Mouse (Mus musculus): ENCODE data around the gene Gm21987. TPM values are rescaled to one million over a fixed set of nuclear protein-coding genes. Genes with fewer than 3 reads are reported as not detected.

The Gm21987 gene
- total and polyA plus RNA-seq, 2 experiments = not detected

DNA sequence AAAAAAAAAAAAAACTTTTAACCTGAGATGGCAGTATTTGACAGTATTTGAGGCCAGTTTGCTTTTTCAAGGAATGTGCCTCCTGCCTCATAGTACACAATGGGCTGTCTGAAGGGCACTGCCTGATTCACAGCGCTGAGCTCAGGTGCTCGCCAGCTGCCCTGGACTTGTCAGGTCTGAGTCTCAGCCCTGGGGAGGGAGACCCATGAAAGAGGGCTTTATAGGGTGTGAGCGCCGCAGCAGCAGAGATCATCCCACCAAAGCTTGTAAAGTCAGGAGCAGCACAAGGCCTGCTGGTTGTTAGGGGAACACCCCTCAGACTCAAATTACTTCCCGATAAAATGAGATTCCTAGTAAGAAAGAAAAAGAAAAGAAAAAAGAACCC is 39.6 kb upstream of the Gm21987 start:
- no peak for DNase-seq (ENCODE audit: extremely low read depth, low read depth, low spot score)
- Histone ChIP-seq H3K36me3 (ENCODE audit: control insufficient read depth, insufficient read depth, low read length) (no peaks in the 10 kb centered on the region), H3K27me3 (ENCODE audit: control insufficient read depth, insufficient read depth, low read length) (no peaks in the 10 kb centered on the region), H3K4me3 (ENCODE audit: insufficient read depth, low read depth, low read length) (no peak overlapping the region), H3K79me2 (ENCODE audit: control insufficient read depth, insufficient read depth, low read length) (no peaks in the 10 kb centered on the region), H3K27ac (replicated peaks; ENCODE audit: insufficient read depth, low read depth, low read length) (no peak overlapping the region), H3K4me1 (ENCODE audit: control insufficient read depth, insufficient read depth, low read length) (no peaks in the 10 kb centered on the region; the same call in 1 of the 2 replicates), H3K9ac (ENCODE audit: low read depth, low read length) (no peak overlapping the region)
- 81% methylated on average over 5 of the region's 5 CpGs for WGBS
- TF ChIP-seq CTCF (IDR thresholded peaks at IDR 0.05; ENCODE audit: low read depth, low read length) = no peak
- no peak for TF ChIP-seq POLR2A (IDR thresholded peaks at IDR 0.05; ENCODE audit: extremely low read depth, insufficient read depth, low read length)

DNA sequence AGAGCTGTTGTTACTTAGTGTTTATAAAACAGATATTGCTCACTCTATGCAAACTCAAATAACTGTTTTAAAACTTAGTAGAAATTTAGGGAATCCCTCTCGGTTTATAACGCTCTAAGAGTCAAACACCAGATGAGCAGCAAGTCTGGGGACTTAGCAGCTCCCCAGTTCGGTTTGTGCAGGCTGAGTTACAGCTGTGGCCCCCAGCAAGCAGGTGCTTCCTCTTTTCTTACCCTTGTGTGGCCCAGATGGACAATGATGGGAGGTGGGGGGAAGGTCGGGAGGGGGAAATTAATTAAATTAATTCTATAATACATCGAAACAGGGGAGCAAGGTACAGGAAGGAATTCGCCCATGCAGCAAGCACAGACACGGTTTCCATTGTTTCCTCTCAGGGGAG is 39.2 kb upstream of the Gm21987 start:
- no peak overlapping the region for H3K9ac ChIP-seq (ENCODE audit: low read depth, low read length)
- H3K27ac ChIP-seq (replicated peaks; ENCODE audit: insufficient read depth, low read depth, low read length) = no peak overlapping the region
- WGBS = 78% methylated on average over 7 of the region's 7 CpGs
- H3K79me2 ChIP-seq (ENCODE audit: control insufficient read depth, insufficient read depth, low read length) = no peaks in the 10 kb centered on the region
- no peak for TF ChIP-seq POLR2A (IDR thresholded peaks at IDR 0.05; ENCODE audit: extremely low read depth, insufficient read depth, low read length)
- TF ChIP-seq CTCF (IDR thresholded peaks at IDR 0.05; ENCODE audit: low read depth, low read length) = no peak
- H3K36me3 ChIP-seq (ENCODE audit: control insufficient read depth, insufficient read depth, low read length) = no peaks in the 10 kb centered on the region
- no peak for DNase-seq (ENCODE audit: extremely low read depth, low read depth, low spot score)
- H3K4me1 ChIP-seq (ENCODE audit: control insufficient read depth, insufficient read depth, low read length) = no peaks in the 10 kb centered on the region; the same call in 1 of the 2 replicates
- no peaks in the 10 kb centered on the region for H3K27me3 ChIP-seq (ENCODE audit: control insufficient read depth, insufficient read depth, low read length)
- no peak overlapping the region for H3K4me3 ChIP-seq (ENCODE audit: insufficient read depth, low read depth, low read length)

DNA sequence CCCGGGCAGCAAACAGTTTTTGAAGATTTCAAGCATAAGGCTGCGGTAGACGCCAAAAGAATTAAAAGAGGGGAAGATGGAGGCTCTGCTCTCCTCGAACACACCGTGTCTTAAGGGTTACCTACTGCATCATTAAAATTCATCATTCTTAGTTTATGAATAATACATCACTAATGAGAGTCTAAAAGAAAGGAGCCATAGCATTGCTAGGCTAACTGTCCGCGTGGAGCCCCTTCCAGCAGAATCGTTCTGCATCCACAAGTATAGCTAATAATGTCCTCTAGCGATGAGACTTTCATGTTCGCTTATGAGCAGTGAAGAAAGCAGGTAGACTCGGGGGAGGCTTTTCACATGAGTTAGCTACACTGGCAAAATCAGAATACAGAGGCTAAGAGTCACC is 38.6 kb upstream of the Gm21987 start:
- no peak overlapping the region for H3K27ac ChIP-seq (replicated peaks; ENCODE audit: insufficient read depth, low read depth, low read length)
- TF ChIP-seq POLR2A (IDR thresholded peaks at IDR 0.05; ENCODE audit: extremely low read depth, insufficient read depth, low read length) = no peak
- no peak for TF ChIP-seq CTCF (IDR thresholded peaks at IDR 0.05; ENCODE audit: low read depth, low read length)
- 95% methylated on average over 11 of the region's 11 CpGs for WGBS
- DNase-seq (ENCODE audit: extremely low read depth, low read depth, low spot score) = no peak
- H3K27me3 ChIP-seq (ENCODE audit: control insufficient read depth, insufficient read depth, low read length) = no peaks in the 10 kb centered on the region
- H3K4me3 ChIP-seq (ENCODE audit: insufficient read depth, low read depth, low read length) = no peak overlapping the region
- no peaks in the 10 kb centered on the region for H3K36me3 ChIP-seq (ENCODE audit: control insufficient read depth, insufficient read depth, low read length)
- no peaks in the 10 kb centered on the region for H3K79me2 ChIP-seq (ENCODE audit: control insufficient read depth, insufficient read depth, low read length)
- H3K4me1 ChIP-seq (ENCODE audit: control insufficient read depth, insufficient read depth, low read length) = no peaks in the 10 kb centered on the region; the same call in 1 of the 2 replicates
- H3K9ac ChIP-seq (ENCODE audit: low read depth, low read length) = no peak overlapping the region

DNA sequence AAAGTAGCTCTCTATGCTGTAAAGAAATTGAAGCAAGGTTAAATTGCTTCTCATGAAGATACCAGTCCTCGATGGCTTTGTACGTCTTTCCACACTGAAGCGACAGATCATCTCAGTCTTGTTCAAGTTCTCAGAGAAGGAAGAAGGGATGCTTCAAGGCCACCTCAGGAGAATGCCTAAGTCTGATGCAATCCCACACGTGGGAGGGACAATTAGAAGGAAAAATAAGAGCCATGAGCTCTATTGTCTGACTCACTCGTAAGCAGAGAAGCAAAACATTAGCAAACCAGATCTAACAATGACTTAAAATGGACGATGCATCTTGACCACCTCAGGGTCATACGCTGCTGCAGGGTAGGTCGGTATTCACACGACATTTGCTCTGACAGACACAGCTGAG is 28.3 kb upstream of the Gm21987 start:
- no peak overlapping the region for H3K27ac ChIP-seq (replicated peaks; ENCODE audit: insufficient read depth, low read depth, low read length)

DNA sequence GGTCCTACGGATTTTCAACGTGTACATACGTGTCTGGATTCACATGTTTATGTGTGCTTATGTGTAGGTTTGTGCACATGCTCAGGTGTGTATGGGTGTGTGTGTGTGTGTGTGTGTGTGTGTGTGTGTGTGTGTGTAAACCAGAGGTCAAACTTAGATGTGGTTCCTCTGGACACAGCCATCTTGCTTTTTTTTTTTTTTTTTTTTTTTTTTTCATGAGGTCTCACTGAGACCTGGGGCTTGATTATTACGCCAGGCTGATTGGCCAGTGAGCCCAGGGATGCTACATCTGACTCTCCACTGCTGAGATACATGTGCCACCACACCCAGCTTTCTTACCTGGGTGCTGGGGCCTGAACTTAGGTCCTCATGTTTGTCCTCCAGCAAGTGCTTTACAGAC is 27.8 kb upstream of the Gm21987 start:
- H3K27me3 ChIP-seq (ENCODE audit: control insufficient read depth, insufficient read depth, low read length) = no peaks in the 10 kb centered on the region
- DNase-seq (ENCODE audit: extremely low read depth, low read depth, low spot score) = no peak
- TF ChIP-seq POLR2A (IDR thresholded peaks at IDR 0.05; ENCODE audit: extremely low read depth, insufficient read depth, low read length) (no peak), CTCF (IDR thresholded peaks at IDR 0.05; ENCODE audit: low read depth, low read length) (no peak)
- no peaks in the 10 kb centered on the region; the same call in 1 of the 2 replicates for H3K4me1 ChIP-seq (ENCODE audit: control insufficient read depth, insufficient read depth, low read length)
- no peaks in the 10 kb centered on the region for H3K36me3 ChIP-seq (ENCODE audit: control insufficient read depth, insufficient read depth, low read length)
- H3K9ac ChIP-seq (ENCODE audit: low read depth, low read length) = no peak overlapping the region
- no peak overlapping the region for H3K27ac ChIP-seq (replicated peaks; ENCODE audit: insufficient read depth, low read depth, low read length)
- WGBS = 94% methylated on average over 4 of the region's 4 CpGs
- no peak overlapping the region for H3K4me3 ChIP-seq (ENCODE audit: insufficient read depth, low read depth, low read length)
- H3K79me2 ChIP-seq (ENCODE audit: control insufficient read depth, insufficient read depth, low read length) = no peaks in the 10 kb centered on the region

More for the DNA sequence above, 28.3 kb upstream of the Gm21987 start:
- Histone ChIP-seq H3K36me3 (ENCODE audit: control insufficient read depth, insufficient read depth, low read length) (no peaks in the 10 kb centered on the region), H3K9ac (ENCODE audit: low read depth, low read length) (no peak overlapping the region), H3K79me2 (ENCODE audit: control insufficient read depth, insufficient read depth, low read length) (no peaks in the 10 kb centered on the region), H3K4me1 (ENCODE audit: control insufficient read depth, insufficient read depth, low read length) (no peaks in the 10 kb centered on the region; the same call in 1 of the 2 replicates), H3K27me3 (ENCODE audit: control insufficient read depth, insufficient read depth, low read length) (no peaks in the 10 kb centered on the region), H3K4me3 (ENCODE audit: insufficient read depth, low read depth, low read length) (no peak overlapping the region)
- no peak for TF ChIP-seq POLR2A (IDR thresholded peaks at IDR 0.05; ENCODE audit: extremely low read depth, insufficient read depth, low read length)
- TF ChIP-seq CTCF (IDR thresholded peaks at IDR 0.05; ENCODE audit: low read depth, low read length) = no peak
- 77% methylated on average over 9 of the region's 9 CpGs for WGBS
- no peak for DNase-seq (ENCODE audit: extremely low read depth, low read depth, low spot score)

DNA sequence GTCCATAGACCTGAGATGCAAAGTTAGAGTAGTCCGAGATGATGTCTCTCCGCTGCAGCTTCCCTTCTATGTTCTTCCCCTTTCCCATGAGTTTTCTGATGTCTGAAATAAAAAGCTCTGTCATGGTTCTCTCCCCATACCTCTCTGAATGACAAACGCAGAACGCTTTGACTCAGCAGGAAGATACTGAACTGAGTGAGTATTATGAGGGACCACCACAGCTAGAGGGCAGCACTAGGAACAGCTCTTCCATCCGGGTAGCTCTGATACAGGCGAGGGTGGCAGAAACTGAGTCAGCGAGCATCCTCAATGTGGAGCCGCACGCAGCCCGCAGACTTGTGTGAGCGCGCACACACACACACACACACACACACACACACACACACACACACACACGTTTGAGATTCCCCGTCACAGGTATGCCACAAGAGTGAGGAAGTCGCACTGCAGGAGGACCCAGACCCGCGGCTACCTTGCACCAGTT is 25.3 kb upstream of the Gm21987 start:
- no peak overlapping the region for H3K4me3 ChIP-seq (ENCODE audit: insufficient read depth, low read depth, low read length)
- no peak overlapping the region for H3K27ac ChIP-seq (replicated peaks; ENCODE audit: insufficient read depth, low read depth, low read length)
- H3K9ac ChIP-seq (ENCODE audit: low read depth, low read length) = no peak overlapping the region
- no peaks in the 10 kb centered on the region for H3K79me2 ChIP-seq (ENCODE audit: control insufficient read depth, insufficient read depth, low read length)
- DNase-seq (ENCODE audit: extremely low read depth, low read depth, low spot score) = peak; percentile 26
- WGBS = 36% methylated on average over 17 of the region's 17 CpGs
- no peaks in the 10 kb centered on the region for H3K27me3 ChIP-seq (ENCODE audit: control insufficient read depth, insufficient read depth, low read length)
- TF ChIP-seq CTCF (IDR thresholded peaks at IDR 0.05; ENCODE audit: low read depth, low read length) = peak; percentile 69
- TF ChIP-seq POLR2A (IDR thresholded peaks at IDR 0.05; ENCODE audit: extremely low read depth, insufficient read depth, low read length) = no peak
- H3K4me1 ChIP-seq (ENCODE audit: control insufficient read depth, insufficient read depth, low read length) = no peaks in the 10 kb centered on the region; the same call in 1 of the 2 replicates
- H3K36me3 ChIP-seq (ENCODE audit: control insufficient read depth, insufficient read depth, low read length) = no peaks in the 10 kb centered on the region

Measured in liver, adult 2 months (tissue).